Mouse (Mus musculus): ENCODE data around the gene Mrpl19.
A peak's percentile ranks its signal among the peaks of the same experiment; 100 is the strongest.

Gene Mrpl19

DNA sequence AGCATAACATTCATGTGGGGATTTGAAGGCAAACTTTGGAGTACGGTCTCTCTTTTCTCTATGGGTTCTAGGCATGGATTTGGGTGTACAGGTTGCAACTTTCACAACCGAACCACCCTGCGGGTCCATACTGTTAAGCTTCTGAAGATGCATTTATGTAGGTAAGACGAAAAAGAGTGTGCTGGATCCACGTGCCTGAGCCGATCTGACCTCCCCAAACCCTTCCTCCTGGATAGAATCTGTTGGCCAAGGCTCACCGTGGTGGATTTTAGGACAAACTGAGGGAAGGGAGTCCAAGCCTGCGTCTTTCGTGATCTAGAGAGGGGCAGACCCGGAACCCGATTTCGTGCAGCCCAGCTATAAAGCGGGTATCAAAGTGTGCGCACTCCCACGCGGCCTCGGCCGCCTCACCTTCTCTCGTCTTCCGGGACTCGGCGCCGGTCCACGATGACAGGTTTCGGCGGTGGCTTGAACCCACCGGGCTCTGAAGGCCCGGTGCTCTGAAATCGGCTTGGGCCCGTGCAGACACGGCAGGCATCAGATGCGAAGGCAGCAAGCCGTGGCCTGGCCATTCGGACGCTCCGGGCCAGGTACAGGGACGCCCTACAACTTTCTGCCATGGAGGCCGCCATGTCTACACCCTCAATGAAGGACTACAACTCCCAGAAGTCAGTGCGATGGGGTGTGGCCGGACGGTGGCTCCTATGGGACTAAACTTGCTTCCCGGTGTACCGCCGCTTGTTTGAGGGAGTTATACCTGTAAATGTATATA, at the start of gene Mrpl19:
Gene Mrpl19 (minus strand): TSS at position 663 of the 772 bp plus-strand sequence.
- DNase-seq: peak; percentile 88

DNA sequence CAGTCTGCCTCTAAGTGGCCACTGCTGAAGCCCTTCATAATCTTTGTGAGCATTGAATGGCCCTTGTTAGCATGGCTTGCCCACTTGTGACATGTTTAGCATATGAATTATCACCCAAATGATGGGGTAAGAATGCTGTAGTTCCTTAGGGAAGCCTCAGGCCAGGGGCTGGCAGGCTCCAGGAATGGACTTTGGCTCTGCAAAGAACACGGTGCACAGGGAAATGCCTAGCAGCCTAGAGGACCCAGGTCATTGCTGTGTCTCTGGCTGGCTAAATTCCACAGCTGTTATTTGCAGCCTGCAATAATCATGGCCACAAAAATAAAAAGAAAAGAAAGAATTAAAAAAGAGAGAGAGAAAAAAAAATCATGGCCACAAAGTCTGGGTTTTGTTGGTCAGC, 46.6 kb upstream of the Mrpl19 start:
- DNase-seq: no peak

- no peak for DNase-seq
Observed at GRCm38 (mm10) chr6:81990049-81990810, 24.5 kb upstream of the Mrpl19 start.

DNA sequence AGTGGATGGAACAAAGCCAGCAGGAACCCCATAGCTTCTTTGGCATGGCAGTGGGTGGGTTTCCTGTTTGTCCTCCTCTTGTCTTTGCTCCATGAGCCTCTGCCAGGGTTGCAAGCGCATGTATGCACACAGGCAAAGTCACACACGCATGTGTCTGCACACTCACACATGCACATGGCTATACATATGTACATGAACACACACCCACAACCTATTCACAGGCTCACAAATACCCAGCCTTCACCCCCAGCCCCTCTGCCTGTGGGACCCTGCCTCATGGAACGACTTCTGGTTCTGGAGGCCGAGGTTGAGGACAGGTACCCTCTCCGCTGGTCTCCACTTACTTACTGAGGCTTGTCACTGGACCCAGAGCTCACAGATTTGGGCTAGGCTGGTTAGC, 22.6 kb upstream of the Mrpl19 start:
- DNase-seq: no peak

DNA sequence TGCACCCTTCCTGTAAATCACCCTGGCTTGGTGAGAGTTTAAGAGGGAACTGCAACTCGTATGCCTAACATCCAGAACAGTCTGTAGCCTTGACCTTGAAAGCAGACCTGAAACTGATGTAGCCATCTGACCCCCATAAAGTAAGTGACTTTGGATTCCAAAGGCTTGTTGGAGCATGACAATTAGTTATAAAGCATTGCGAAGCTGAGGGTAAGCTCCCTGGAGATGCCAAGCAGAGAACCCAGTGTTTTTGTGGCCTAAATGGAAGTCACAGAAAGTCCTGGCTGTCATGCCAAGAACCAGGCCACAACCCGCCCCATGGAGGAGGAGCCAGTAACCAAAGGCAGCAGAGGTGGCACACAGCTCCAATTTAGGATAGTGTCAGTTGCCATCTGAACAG, 21.8 kb upstream of the Mrpl19 start:
- no peak for DNase-seq

DNA sequence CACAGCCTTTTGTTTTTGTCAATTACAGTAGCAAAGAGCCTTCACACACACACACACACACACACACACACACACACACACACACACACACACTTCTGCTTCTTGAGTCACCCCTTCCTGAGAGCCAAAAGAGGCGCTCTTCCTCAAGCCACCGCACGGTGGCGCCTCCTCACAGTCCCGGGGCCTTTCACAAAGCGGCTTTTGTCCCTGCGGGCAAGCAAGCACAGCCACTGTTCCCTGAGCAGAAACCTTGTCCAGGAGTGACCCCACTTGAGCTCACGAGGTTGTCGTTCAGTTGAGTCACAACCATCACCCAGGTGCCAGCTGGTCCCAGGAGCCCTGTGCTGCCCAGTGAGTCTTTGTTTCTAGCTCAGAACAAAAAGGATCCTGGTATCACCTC, 21.3 kb upstream of the Mrpl19 start:
- DNase-seq: peak; percentile 67

GRCm38 (mm10) chr6:81986599-81986998, 20.8 kb upstream of the Mrpl19 start:
- DNase-seq: no peak

DNA sequence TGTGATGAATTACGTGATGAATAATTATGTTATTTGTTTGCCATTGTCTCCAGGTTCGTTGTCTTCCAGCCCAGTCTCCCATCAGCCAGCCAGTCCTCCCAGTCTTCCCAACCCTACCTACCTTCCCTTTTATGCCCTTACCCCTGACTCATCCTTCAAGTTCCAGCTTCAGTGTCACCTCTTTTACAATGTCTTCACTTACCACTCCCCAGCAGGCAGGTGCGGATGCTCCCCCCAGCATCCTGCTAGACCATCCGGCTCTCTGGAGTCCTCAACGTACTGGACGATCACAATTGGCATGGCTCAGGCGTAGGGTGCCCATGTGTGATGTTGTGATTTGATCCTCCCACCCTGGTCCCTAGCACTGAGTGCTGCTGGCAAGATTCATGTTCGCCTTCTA, 20.4 kb upstream of the Mrpl19 start:
- no peak for DNase-seq

DNA sequence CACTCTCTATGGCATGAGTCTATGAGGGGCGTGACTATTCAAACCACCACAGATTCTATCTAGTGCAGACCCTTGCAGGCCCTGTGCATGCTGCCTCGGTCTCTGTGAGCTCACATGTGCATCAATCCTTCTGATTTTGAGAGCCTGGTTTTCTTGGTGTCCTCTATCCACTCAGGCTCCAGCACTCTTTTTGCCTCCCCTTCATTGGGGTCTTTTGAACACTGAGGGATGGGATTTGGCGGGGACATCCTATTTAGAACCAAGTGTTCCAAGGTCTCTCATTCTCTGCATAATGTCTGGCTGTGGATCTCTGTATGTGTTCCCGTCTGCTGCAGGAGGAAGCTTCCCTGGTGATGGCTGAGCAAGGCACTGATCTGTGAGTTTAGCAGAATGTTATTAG, 13.5 kb upstream of the Mrpl19 start:
- no peak for DNase-seq

GRCm38 (mm10) chr6:81975971-81976621, 10.3 kb upstream of the Mrpl19 start:
- DNase-seq: peak; percentile 61

- no peak for DNase-seq
Observed at GRCm38 (mm10) chr6:81972595-81972994, 6.8 kb upstream of the Mrpl19 start.

- DNase-seq: no peak
Observed at GRCm38 (mm10) chr6:81971196-81971595, 5.4 kb upstream of the Mrpl19 start.

GRCm38 (mm10) chr6:81966068-81966544, 348 bp upstream of the Mrpl19 start:
- DNase-seq: no peak

- DNase-seq: no peak
Observed at GRCm38 (mm10) chr6:81960284-81960683, 5.5 kb downstream of the Mrpl19 start.

- no peak for DNase-seq
Observed at GRCm38 (mm10) chr6:81959866-81960265, 5.9 kb downstream of the Mrpl19 start.

GRCm38 (mm10) chr6:81957992-81958391, 7.8 kb downstream of the Mrpl19 start:
- DNase-seq: no peak

GRCm38 (mm10) chr6:81956399-81956798, 9.4 kb downstream of the Mrpl19 start:
- peak; percentile 9 for DNase-seq

DNA sequence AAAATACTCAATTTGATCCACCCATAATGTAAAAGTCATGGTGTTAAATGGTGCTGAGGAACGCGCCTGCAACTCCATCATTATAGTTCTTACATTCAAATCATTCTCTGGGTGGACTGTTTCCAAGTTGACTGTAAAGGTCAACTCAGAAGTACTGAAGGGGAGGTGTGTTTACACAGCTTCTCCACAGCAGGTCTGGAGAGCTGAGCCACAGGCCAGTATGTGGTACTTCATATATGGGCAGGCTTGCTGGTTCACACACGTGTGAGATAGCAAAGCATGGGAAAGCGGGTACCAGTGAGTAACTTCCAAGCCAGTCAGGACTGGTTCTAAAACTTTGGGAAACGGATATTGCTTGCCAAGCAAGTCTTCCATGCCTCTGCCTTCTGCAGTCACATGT, 10.6 kb downstream of the Mrpl19 start:
- DNase-seq: no peak

GRCm38 (mm10) chr6:81946906-81947305, 18.9 kb downstream of the Mrpl19 start:
- DNase-seq: no peak

DNA sequence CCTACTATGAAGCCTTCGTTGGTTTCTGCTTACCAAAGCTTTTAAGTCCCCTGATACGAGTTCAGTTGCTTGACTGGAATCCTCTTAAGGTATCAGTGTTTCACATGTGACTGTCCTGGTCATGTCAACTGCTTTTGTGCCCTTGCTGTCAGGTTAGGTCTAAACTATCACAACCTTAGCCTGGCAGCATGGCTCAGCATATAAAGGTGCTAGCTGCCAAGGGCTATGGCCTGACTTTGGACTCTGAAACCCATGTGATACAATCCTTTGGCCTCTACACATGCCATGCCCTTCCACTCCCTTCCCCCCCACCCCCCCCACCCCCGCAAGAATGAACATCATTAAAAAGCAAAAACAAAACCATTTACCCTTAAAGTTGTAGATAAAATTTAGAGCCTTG, 21.3 kb downstream of the Mrpl19 start:
- no peak for DNase-seq

- no peak for DNase-seq
Observed at GRCm38 (mm10) chr6:81943281-81943680, 22.5 kb downstream of the Mrpl19 start.

GRCm38 (mm10) chr6:81941718-81942117, 24.0 kb downstream of the Mrpl19 start:
- no peak for DNase-seq

GRCm38 (mm10) chr6:81933281-81933680, 32.5 kb downstream of the Mrpl19 start:
- DNase-seq: no peak

- no peak for DNase-seq
Observed at GRCm38 (mm10) chr6:81929402-81929801, 36.4 kb downstream of the Mrpl19 start.

All from liver (tissue).